Mouse (Mus musculus) stomach, postnatal 0 days (tissue): ENCODE measurements around the gene Dennd2d.

Experiments
- CTCF ChIP-seq: IDR thresholded peaks from 2 replicates; pipeline ENCODE4 v1.5.1; 2016; ENCODE audit warnings: antibody characterized with exemption, low read depth, mild to moderate bottlenecking, moderate library complexity
- EP300 ChIP-seq: optimal IDR thresholded peaks from 2 replicates; pipeline ENCODE3; 2016; ENCODE audit warnings: antibody characterized with exemption

- no peak for TF ChIP-seq CTCF
- no peak for TF ChIP-seq EP300
Measured at GRCm38 (mm10) chr3:106485810-106486209, 3.6 kb downstream of the Dennd2d start.
